Mouse (Mus musculus): ENCODE measurements at regions not wholly inside any gene's neighbourhood (a gene's known extent, or its start where the extent isn't known, plus 50 kb on each side); places are given as distances from the start of the nearest gene placed in this dataset.

DNA sequence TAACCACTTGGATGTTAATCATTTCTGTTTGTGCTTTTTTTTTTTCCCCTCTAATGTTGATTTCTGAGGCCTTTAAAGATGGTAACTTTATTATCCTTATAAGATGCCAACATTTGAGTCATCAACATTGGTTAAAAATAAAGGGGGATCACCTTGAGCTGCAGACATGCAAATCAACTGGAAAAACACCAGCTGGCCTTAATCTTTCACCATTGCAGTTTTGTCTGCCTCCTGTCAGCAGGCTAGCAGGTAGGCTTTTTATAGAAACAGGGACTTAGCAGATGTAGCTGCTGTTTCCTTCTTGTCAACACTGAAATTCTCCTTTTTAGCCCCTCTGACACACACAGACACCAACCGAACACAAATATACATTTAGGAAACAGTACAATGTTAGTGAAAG lies 167.6 kb upstream of the Zfp804a start:
- no peak for TF ChIP-seq CTCF (IDR thresholded peaks at IDR 0.05)
- no peak for TF ChIP-seq POLR2A (IDR thresholded peaks at IDR 0.05; ENCODE audit: insufficient read depth, low read depth, low read length)
